Mouse (Mus musculus): ENCODE results near the gene Tctn1. TPM values are rescaled to one million over a fixed set of nuclear protein-coding genes. Genes with fewer than 3 reads are reported as not detected.
A peak's percentile ranks its signal among the peaks of the same experiment; 100 is the strongest.

Tctn1 gene
- polyA plus RNA-seq, 1 experiment from 2014 or later = 7.1 TPM

DNA sequence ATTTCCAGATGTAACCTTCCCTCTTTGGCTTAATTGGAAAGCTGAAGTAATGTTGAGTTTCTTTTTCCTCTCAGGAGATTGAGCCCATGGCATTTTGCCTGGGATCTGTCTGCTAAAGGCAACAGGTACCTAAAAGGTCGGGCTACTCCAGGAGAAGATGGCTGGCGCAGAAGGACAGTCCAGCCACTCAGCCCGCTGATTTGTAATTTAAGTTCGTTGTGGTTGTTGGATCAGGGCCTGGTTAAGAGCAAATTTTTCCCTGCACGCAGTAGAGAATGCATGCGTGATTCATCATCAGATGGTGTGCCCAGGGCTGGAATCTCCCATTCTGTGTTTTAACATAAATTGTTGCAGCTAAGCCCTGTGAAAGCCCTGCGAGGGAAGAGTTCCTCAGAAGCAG, 39.7 kb upstream of the Tctn1 start:
- no peak overlapping the region for H3K4me2 ChIP-seq (ENCODE audit: low read depth, low read length)
- no peak overlapping the region for H3K9ac ChIP-seq (replicated peaks; ENCODE audit: low read depth, low read length)
- ATAC-seq (ENCODE audit: low read depth) = no peak
- 87% methylated on average over 7 of the region's 7 CpGs for WGBS
- no peak overlapping the region for H3K4me3 ChIP-seq (ENCODE audit: low read depth, low read length)
- H3K27ac ChIP-seq (ENCODE audit: low read depth, low read length) = no peak overlapping the region
- H3K27me3 ChIP-seq (ENCODE audit: control insufficient read depth, insufficient read depth, low read length) = no peaks in the 10 kb centered on the region
- H3K9me3 ChIP-seq (ENCODE audit: control insufficient read depth, low read length) = no peaks in the 10 kb centered on the region
- peaks cover 9% of the 10 kb centered on the region for H3K4me1 ChIP-seq (ENCODE audit: control insufficient read depth, insufficient read depth, low read length)
- 0 out of 2 replicates have a peak, but pooled peaks cover 6% of the 10 kb centered on the region for H3K36me3 ChIP-seq (ENCODE audit: control insufficient read depth, insufficient read depth, low read length)

DNA sequence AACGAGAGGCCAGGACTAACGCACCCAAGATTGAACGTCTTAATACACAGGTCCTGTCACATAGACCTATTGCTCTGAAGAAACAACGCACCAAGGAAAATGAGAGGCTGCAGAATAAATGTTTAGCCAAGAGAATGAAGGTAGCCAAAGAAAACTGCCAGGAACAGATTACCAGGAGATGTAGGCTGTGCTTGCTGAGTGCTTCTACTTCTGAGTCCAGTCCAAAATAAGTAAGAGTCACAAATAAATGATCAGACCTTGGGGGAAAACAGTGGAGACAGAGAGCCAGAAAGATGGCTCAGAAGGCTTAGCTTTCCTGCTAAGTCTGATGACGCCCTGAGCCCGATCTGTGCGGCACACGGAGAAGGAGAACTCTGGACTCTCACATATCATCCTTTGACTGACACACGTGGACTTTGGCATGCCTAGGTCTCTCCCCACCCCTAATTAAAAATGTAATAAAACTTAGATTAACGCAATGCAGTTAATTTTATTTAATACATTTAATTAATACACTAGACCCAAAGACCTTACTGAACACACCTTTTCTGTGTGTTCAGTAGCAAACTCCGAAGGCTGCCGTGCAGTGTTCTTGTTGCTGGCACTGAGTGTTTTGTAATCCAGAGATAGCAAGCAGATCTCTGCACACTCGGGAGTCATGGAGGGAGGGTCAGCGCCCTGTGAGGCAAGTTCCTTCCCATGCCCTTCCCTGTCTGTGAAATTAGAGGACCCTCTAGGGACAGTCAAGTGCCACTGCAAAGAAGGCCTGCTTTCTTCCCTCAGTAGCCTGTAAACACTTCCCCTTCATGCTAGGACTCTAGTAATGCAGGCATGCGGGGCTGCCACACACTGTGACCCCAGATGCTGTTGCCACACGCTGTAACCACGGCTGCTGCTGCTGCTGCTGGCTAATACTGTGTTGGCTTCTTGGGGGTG, 38.8 kb upstream of the Tctn1 start:
- 69% methylated on average over 17 of the region's 17 CpGs for WGBS
- peak overlapping the region; percentile 12; the same call in 1 of the 2 replicates for H3K27ac ChIP-seq (ENCODE audit: low read depth, low read length)
- no peak overlapping the region for H3K9ac ChIP-seq (replicated peaks; ENCODE audit: low read depth, low read length)
- H3K4me2 ChIP-seq (ENCODE audit: low read depth, low read length) = no peak overlapping the region
- no peaks in the 10 kb centered on the region for H3K27me3 ChIP-seq (ENCODE audit: control insufficient read depth, insufficient read depth, low read length)
- H3K36me3 ChIP-seq (ENCODE audit: control insufficient read depth, insufficient read depth, low read length) = 0 out of 2 replicates have a peak, but pooled peaks cover under 1% of the 10 kb centered on the region
- H3K4me1 ChIP-seq (ENCODE audit: control insufficient read depth, insufficient read depth, low read length) = peaks cover 9% of the 10 kb centered on the region
- H3K4me3 ChIP-seq (ENCODE audit: low read depth, low read length) = no peak overlapping the region
- ATAC-seq (ENCODE audit: low read depth) = no peak
- no peaks in the 10 kb centered on the region for H3K9me3 ChIP-seq (ENCODE audit: control insufficient read depth, low read length)

DNA sequence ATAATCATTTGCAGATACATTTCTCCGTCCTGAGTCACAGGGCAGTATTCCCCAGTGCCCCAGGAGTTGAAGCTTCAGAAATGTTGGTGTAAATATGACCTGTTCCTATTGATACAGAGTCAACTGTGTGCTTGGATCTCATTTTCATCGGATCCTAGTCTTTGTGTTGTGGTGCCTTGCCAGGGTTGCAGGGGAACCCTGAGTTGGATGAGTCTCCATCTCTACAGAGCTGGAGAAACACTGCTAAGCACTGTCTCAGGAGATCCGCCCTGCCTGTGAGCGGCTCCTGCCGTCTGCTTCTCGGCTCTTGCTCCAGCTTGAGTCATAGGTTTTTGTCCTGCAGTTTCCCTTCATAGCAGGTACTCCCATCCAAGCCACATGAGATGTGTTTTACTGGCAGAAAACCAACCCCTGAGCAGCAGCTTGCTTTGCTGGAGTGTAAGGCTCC, 35.8 kb upstream of the Tctn1 start:
- Histone ChIP-seq H3K27ac (ENCODE audit: low read depth, low read length) (no peak overlapping the region), H3K9ac (replicated peaks; ENCODE audit: low read depth, low read length) (no peak overlapping the region), H3K4me1 (ENCODE audit: control insufficient read depth, insufficient read depth, low read length) (peaks cover 9% of the 10 kb centered on the region), H3K4me2 (ENCODE audit: low read depth, low read length) (no peak overlapping the region), H3K9me3 (ENCODE audit: control insufficient read depth, low read length) (no peaks in the 10 kb centered on the region), H3K27me3 (ENCODE audit: control insufficient read depth, insufficient read depth, low read length) (no peaks in the 10 kb centered on the region), H3K4me3 (ENCODE audit: low read depth, low read length) (no peak overlapping the region), H3K36me3 (ENCODE audit: control insufficient read depth, insufficient read depth, low read length) (no peaks in the 10 kb centered on the region)
- WGBS = 80% methylated on average over 6 of the region's 6 CpGs
- no peak for ATAC-seq (ENCODE audit: low read depth)

DNA sequence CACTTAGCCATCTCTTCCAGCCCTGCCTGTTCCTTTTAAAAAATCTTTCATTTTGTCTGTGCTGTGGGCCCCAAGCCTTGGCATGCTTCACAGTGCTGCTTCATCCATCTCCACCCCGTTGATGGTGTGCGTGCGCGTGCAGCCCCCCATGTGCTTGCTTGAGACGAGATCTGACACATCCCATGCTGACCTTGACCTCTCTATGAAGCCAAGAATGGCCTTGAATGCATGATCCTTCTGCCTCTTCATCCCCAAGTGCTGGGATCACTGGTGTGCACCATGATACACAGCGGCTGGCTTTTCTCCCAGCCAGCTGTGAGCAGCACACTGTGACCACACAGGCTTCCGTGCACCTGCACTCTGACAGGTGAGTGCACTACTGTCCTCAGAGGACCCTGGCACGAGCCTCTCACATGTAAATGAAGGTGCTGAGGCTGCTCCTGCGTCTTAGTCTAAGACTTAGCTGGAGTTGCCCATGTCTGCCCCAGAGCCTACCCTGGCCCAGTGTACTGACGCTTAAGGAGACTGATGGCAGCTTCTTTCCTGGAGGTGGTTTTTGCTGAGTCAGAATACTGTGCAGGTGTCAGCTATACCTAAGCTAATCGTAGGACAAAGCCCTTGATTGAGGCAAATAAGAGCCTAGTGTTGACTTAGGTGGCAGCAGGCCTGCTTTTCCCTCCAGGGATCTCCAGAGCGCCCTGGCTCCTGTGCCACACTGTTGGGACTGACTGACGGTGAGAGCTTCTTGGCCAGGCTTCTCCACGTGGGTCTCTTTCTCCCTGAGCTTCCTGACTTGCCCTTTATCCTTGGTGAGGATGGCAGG, 31.1 kb upstream of the Tctn1 start:
- Histone ChIP-seq H3K27ac (ENCODE audit: low read depth, low read length) (no peak overlapping the region), H3K36me3 (ENCODE audit: control insufficient read depth, insufficient read depth, low read length) (no peaks in the 10 kb centered on the region), H3K9me3 (ENCODE audit: control insufficient read depth, low read length) (no peaks in the 10 kb centered on the region), H3K9ac (replicated peaks; ENCODE audit: low read depth, low read length) (no peak overlapping the region), H3K27me3 (ENCODE audit: control insufficient read depth, insufficient read depth, low read length) (no peaks in the 10 kb centered on the region), H3K4me1 (ENCODE audit: control insufficient read depth, insufficient read depth, low read length) (peaks cover 12% of the 10 kb centered on the region), H3K4me2 (ENCODE audit: low read depth, low read length) (no peak overlapping the region), H3K4me3 (ENCODE audit: low read depth, low read length) (no peak overlapping the region)
- WGBS = 81% methylated on average over 14 of the region's 14 CpGs
- no peak for ATAC-seq (ENCODE audit: low read depth)

DNA sequence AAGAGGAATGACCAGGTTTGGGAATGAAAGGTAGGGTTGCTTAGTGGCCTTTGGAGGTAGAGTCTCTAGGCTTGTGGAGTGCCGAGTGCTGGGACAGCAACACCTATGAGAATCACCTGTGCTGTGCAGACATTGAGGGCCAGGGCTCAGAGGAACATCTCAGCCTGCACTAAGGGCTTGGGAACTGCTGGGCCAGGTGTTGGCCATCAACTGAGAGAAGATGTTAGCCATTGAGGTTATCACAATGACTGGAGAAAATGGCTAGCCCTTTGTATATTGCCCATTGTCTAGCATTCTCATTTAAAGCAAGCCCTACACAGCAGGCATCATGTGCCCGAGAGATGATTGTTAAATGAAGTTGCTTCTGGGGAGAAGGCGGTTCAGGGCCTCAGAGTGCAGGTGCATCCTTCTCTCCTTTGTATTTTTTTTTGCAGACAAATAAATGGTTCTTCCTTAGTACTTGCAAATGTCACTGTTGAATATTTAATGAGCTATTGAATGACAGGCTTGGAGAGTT, 30.0 kb upstream of the Tctn1 start:
- WGBS = 42% methylated on average over 3 of the region's 3 CpGs
- no peaks in the 10 kb centered on the region for H3K27me3 ChIP-seq (ENCODE audit: control insufficient read depth, insufficient read depth, low read length)
- H3K9ac ChIP-seq (replicated peaks; ENCODE audit: low read depth, low read length) = no peak overlapping the region
- no peak overlapping the region for H3K4me2 ChIP-seq (ENCODE audit: low read depth, low read length)
- H3K36me3 ChIP-seq (ENCODE audit: control insufficient read depth, insufficient read depth, low read length) = no peaks in the 10 kb centered on the region
- no peak for ATAC-seq (ENCODE audit: low read depth)
- no peak overlapping the region for H3K4me3 ChIP-seq (ENCODE audit: low read depth, low read length)
- no peaks in the 10 kb centered on the region for H3K9me3 ChIP-seq (ENCODE audit: control insufficient read depth, low read length)
- H3K27ac ChIP-seq (ENCODE audit: low read depth, low read length) = no peak overlapping the region
- H3K4me1 ChIP-seq (ENCODE audit: control insufficient read depth, insufficient read depth, low read length) = peaks cover 12% of the 10 kb centered on the region

DNA sequence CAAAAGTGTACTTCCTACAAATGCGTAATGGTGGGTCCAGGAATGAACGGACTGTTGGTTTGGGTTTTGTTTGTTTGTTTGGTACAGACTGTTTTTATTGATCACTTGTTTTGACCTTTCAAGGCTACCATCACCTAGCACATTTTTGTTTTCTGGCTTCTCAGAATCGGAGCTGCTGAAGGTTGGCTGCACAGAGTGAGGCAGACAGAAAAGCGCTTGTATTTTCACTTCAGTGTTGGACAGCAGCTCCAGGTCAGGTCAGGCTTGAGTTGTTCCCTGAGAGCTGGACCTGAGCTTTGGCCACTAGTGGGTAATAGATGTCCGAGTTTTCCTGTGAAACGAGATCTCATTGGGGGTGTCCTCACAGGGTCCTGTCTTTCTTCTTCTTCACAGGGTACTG, 28.9 kb upstream of the Tctn1 start:
- ATAC-seq (ENCODE audit: low read depth) = no peak
- Histone ChIP-seq H3K9ac (replicated peaks; ENCODE audit: low read depth, low read length) (no peak overlapping the region), H3K4me1 (ENCODE audit: control insufficient read depth, insufficient read depth, low read length) (peaks cover 12% of the 10 kb centered on the region), H3K9me3 (ENCODE audit: control insufficient read depth, low read length) (no peaks in the 10 kb centered on the region), H3K27me3 (ENCODE audit: control insufficient read depth, insufficient read depth, low read length) (no peaks in the 10 kb centered on the region), H3K27ac (ENCODE audit: low read depth, low read length) (no peak overlapping the region), H3K4me3 (ENCODE audit: low read depth, low read length) (no peak overlapping the region), H3K4me2 (ENCODE audit: low read depth, low read length) (no peak overlapping the region), H3K36me3 (ENCODE audit: control insufficient read depth, insufficient read depth, low read length) (no peaks in the 10 kb centered on the region)
- WGBS = 77% methylated on average over 6 of the region's 6 CpGs

DNA sequence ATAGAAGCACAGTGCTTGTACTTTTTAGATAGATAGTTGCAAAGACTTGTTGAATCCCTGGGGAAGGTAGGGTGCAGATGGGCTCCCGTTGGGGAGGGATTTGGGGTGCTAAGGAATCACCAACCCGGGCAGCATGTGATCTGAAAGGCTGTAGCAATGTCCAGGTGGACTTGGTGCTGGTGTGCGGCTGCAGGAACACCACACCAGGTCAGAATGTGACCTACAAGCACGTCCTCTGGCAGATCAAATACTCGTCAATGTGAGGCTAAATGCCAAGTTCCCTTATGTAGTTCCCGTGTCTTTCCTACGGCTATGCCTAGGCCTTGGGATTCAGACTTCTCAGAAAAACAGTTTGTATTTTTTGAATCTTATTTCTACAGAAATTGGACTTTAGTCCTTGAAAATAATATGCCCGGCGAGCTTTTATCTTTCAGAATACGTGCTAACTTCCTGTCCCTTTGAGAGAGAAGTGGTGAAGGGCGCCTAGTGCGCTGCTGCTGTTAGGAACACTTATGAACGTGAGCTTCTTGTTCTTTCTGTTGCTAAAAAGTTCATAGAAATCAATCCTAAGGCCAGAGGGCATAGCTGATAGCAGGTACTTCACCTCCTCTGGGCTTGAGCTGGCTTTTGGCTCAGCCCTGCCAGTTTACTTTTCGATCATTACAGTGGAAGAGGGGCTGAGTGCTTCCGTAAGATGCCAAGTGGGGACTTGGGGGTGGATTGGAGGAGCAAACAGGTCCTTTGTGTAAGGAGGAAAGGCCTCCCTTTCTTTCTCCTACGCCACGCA, 27.5 kb upstream of the Tctn1 start:
- H3K4me2 ChIP-seq (ENCODE audit: low read depth, low read length) = no peak overlapping the region
- ATAC-seq (ENCODE audit: low read depth) = no peak
- no peaks in the 10 kb centered on the region for H3K27me3 ChIP-seq (ENCODE audit: control insufficient read depth, insufficient read depth, low read length)
- 76% methylated on average over 17 of the region's 17 CpGs for WGBS
- no peaks in the 10 kb centered on the region for H3K9me3 ChIP-seq (ENCODE audit: control insufficient read depth, low read length)
- peaks cover 12% of the 10 kb centered on the region for H3K4me1 ChIP-seq (ENCODE audit: control insufficient read depth, insufficient read depth, low read length)
- H3K27ac ChIP-seq (ENCODE audit: low read depth, low read length) = no peak overlapping the region
- H3K9ac ChIP-seq (replicated peaks; ENCODE audit: low read depth, low read length) = no peak overlapping the region
- H3K4me3 ChIP-seq (ENCODE audit: low read depth, low read length) = no peak overlapping the region
- no peaks in the 10 kb centered on the region for H3K36me3 ChIP-seq (ENCODE audit: control insufficient read depth, insufficient read depth, low read length)

DNA sequence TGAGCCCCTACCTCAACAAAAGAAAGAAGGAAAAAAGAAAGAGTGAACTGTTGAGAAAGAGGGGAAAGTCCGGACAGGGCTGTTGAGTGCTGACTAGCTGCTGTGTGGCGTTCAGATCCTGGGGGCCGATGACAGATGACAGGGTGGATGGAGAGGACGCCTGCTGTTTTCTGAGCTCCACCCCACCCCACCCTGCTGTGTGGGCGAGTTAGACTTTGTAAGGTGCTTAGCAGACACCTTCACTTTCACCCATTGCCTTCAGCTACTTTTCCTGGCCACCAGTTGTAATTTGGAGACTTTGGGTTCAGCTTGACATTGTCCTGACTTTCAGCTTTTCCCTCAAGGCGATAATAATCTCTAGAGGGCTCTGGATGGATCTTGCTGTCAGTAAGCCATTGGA, 26.9 kb upstream of the Tctn1 start:
- no peaks in the 10 kb centered on the region for H3K36me3 ChIP-seq (ENCODE audit: control insufficient read depth, insufficient read depth, low read length)
- no peak overlapping the region for H3K4me3 ChIP-seq (ENCODE audit: low read depth, low read length)
- ATAC-seq (ENCODE audit: low read depth) = no peak
- H3K9me3 ChIP-seq (ENCODE audit: control insufficient read depth, low read length) = no peaks in the 10 kb centered on the region
- H3K4me2 ChIP-seq (ENCODE audit: low read depth, low read length) = no peak overlapping the region
- no peak overlapping the region for H3K9ac ChIP-seq (replicated peaks; ENCODE audit: low read depth, low read length)
- WGBS = 55% methylated on average over 6 of the region's 6 CpGs
- H3K27me3 ChIP-seq (ENCODE audit: control insufficient read depth, insufficient read depth, low read length) = no peaks in the 10 kb centered on the region
- peaks cover 15% of the 10 kb centered on the region for H3K4me1 ChIP-seq (ENCODE audit: control insufficient read depth, insufficient read depth, low read length)
- no peak overlapping the region for H3K27ac ChIP-seq (ENCODE audit: low read depth, low read length)

Data from neural tube, embryonic 14.5 days (tissue).